Mouse (Mus musculus) hindbrain, embryonic 16.5 days (tissue): ENCODE measurements around the gene 4930558C23Rik. TPM values are rescaled to one million over a fixed set of nuclear protein-coding genes. Genes with fewer than 3 reads are reported as not detected.
"Not testable (repeated sequence)": the region's sequence is repeated elsewhere in the genome, so short reads cannot be mapped to it uniquely, and the experiment has no call there.

Experiments
- ATAC-seq: fragments of 200-750 bp; cut with Nextera tagmentation; 2 replicates; pipeline ENCODE4 v1.8.0; 2017; ENCODE audit warnings: moderate TSS enrichment, moderate library complexity
- H3K27ac ChIP-seq: fragments of 300-500 bp; sonication (generic); 2 replicates; pipeline ENCODE4 v1.5.1; 2014; ENCODE audit warnings: low read depth, mild to moderate bottlenecking, control low read depth, low read length, moderate library complexity
- H3K27me3 ChIP-seq: fragments of 300-500 bp; sonication (generic); replicated peaks from 2 replicates; pipeline ENCODE4 v1.6.1; 2014; ENCODE audit warnings: low read length; ENCODE audit not compliant: control insufficient read depth, insufficient read depth
- H3K36me3 ChIP-seq: fragments of 300-500 bp; sonication (generic); 2 replicates; pipeline ENCODE4 v1.6.1; 2014; ENCODE audit warnings: mild to moderate bottlenecking, low read length, moderate library complexity, mixed read lengths; ENCODE audit not compliant: control insufficient read depth, insufficient read depth
- H3K4me1 ChIP-seq: fragments of 300-500 bp; sonication (generic); 2 replicates; pipeline ENCODE4 v1.6.1; 2014; ENCODE audit warnings: low read depth, low read length; ENCODE audit not compliant: control insufficient read depth, insufficient read depth
- H3K4me2 ChIP-seq: fragments of 300-500 bp; sonication (generic); 2 replicates; pipeline ENCODE4 v1.6.1; 2014; ENCODE audit warnings: mild to moderate bottlenecking, low read length, control low read depth, moderate library complexity
- H3K4me3 ChIP-seq: fragments of 300-500 bp; sonication (generic); 2 replicates; pipeline ENCODE4 v1.5.1; 2014; ENCODE audit warnings: mild to moderate bottlenecking, low read length, control low read depth, moderate library complexity
- H3K9ac ChIP-seq: fragments of 300-500 bp; sonication (generic); 2 replicates; pipeline ENCODE4 v1.6.1; 2014; ENCODE audit warnings: low read depth, mild to moderate bottlenecking, control low read depth, low read length, moderate library complexity
- H3K9me3 ChIP-seq: fragments of 300-500 bp; sonication (generic); 2 replicates; pipeline ENCODE4 v1.6.1; 2014; ENCODE audit warnings: mild to moderate bottlenecking, low read length, moderate library complexity; ENCODE audit not compliant: control insufficient read depth
- WGBS: fragments of 180-500 bp; shearing (Covaris S2); extraction: QIAGEN DNeasy Blood & Tissue Kit; methylation state at CpG from one replicate; pipeline ENCODE4 v1.1.7; 2014; 5-methylcytosine and 5-hydroxymethylcytosine counted together
- polyA plus RNA-seq: library from polyadenylated mRNA; unstranded; fragments of >200 nt; fragmentation: Nextera tagmentation; extraction: Ambion mirVana; gene quantifications from 2 replicates; pipeline ENCODE4 v1.2.1, GENCODE M21; 2015

The 4930558C23Rik gene
- polyA plus RNA-seq, 1 experiment from 2014 or later = not detected

- no peak overlapping the region for H3K4me3 ChIP-seq
- no peak for ATAC-seq
- no peaks in the 10 kb centered on the region for H3K4me1 ChIP-seq
- no peak overlapping the region for H3K4me2 ChIP-seq
- no peaks in the 10 kb centered on the region for H3K27me3 ChIP-seq
- H3K27ac ChIP-seq = no peak overlapping the region
- no peak overlapping the region for H3K9ac ChIP-seq
- H3K9me3 ChIP-seq = no peaks in the 10 kb centered on the region
- WGBS = 89% methylated on average over 2 of the region's 2 CpGs
- H3K36me3 ChIP-seq = no peaks in the 10 kb centered on the region
Measured at GRCm38 (mm10) chr3:95408852-95409251, 6.2 kb upstream of the 4930558C23Rik start.

- WGBS = 86% methylated on average over 1 of the region's 1 CpGs
- Histone ChIP-seq H3K9me3 (no peaks in the 10 kb centered on the region), H3K27me3 (no peaks in the 10 kb centered on the region), H3K4me2 (no peak overlapping the region), H3K9ac (no peak overlapping the region), H3K36me3 (no peaks in the 10 kb centered on the region), H3K4me3 (no peak overlapping the region), H3K4me1 (no peaks in the 10 kb centered on the region), H3K27ac (no peak overlapping the region)
- ATAC-seq = no peak
Measured at GRCm38 (mm10) chr3:95407728-95408127, 5.1 kb upstream of the 4930558C23Rik start.

- Histone ChIP-seq H3K4me2 (no peak overlapping the region), H3K4me3 (no peak overlapping the region), H3K27me3 (no peaks in the 10 kb centered on the region), H3K9ac (no peak overlapping the region), H3K36me3 (no peaks in the 10 kb centered on the region), H3K27ac (no peak overlapping the region), H3K9me3 (peaks cover 4% of the 10 kb centered on the region; the same call in 1 of the 2 replicates), H3K4me1 (no peaks in the 10 kb centered on the region)
- 80% methylated on average over 4 of the region's 4 CpGs for WGBS
- no peak for ATAC-seq
Measured at GRCm38 (mm10) chr3:95394385-95394784, 8.3 kb downstream of the 4930558C23Rik start.

- Histone ChIP-seq H3K4me2 (no peak overlapping the region), H3K4me1 (no peaks in the 10 kb centered on the region), H3K9ac (no peak overlapping the region), H3K27me3 (no peaks in the 10 kb centered on the region), H3K9me3 (no peaks in the 10 kb centered on the region), H3K36me3 (no peaks in the 10 kb centered on the region), H3K4me3 (no peak overlapping the region), H3K27ac (no peak overlapping the region)
- no peak for ATAC-seq
- WGBS = 93% methylated on average over 5 of the region's 5 CpGs
Measured at GRCm38 (mm10) chr3:95385401-95386075, 17.1 kb downstream of the 4930558C23Rik start.

GRCm38 (mm10) chr3:95373208-95373607 is 29.4 kb downstream of the 4930558C23Rik start:
- 91% methylated on average over 10 of the region's 10 CpGs for WGBS

GRCm38 (mm10) chr3:95370101-95370500 is 32.5 kb downstream of the 4930558C23Rik start:
- Histone ChIP-seq H3K4me1 (no peaks in the 10 kb centered on the region), H3K27ac (no peak overlapping the region), H3K27me3 (no peaks in the 10 kb centered on the region), H3K9ac (no peak overlapping the region), H3K4me2 (no peak overlapping the region), H3K4me3 (no peak overlapping the region), H3K9me3 (no peaks in the 10 kb centered on the region), H3K36me3 (no peaks in the 10 kb centered on the region)
- ATAC-seq = no peak

More at GRCm38 (mm10) chr3:95373208-95373607, 29.4 kb downstream of the 4930558C23Rik start:
- Histone ChIP-seq H3K9ac (no peak overlapping the region), H3K9me3 (peaks cover 4% of the 10 kb centered on the region; the same call in 1 of the 2 replicates), H3K27me3 (no peaks in the 10 kb centered on the region), H3K36me3 (no peaks in the 10 kb centered on the region), H3K27ac (no peak overlapping the region), H3K4me1 (no peaks in the 10 kb centered on the region), H3K4me2 (no peak overlapping the region), H3K4me3 (no peak overlapping the region)
- ATAC-seq = no peak

- not testable (repeated sequence) for ATAC-seq, H3K9ac ChIP-seq, H3K27ac ChIP-seq, H3K36me3 ChIP-seq, H3K9me3 ChIP-seq, H3K27me3 ChIP-seq, H3K4me2 ChIP-seq, H3K4me3 ChIP-seq, H3K4me1 ChIP-seq
- 83% methylated on average over 3 of the region's 3 CpGs for WGBS
Measured at GRCm38 (mm10) chr3:95360276-95360675, 42.4 kb downstream of the 4930558C23Rik start.

GRCm38 (mm10) chr3:95357746-95358145 is 44.9 kb downstream of the 4930558C23Rik start:
- H3K4me2 ChIP-seq = no peak overlapping the region
- no peaks in the 10 kb centered on the region for H3K9me3 ChIP-seq
- no peak overlapping the region for H3K27ac ChIP-seq
- H3K36me3 ChIP-seq = 0 out of 2 replicates have a peak, but pooled peaks cover 2% of the 10 kb centered on the region
- H3K27me3 ChIP-seq = no peaks in the 10 kb centered on the region
- H3K4me1 ChIP-seq = 0 out of 2 replicates have a peak, but pooled peaks cover 2% of the 10 kb centered on the region
- WGBS = 97% methylated on average over 2 of the region's 2 CpGs
- H3K9ac ChIP-seq = no peak overlapping the region
- no peak overlapping the region for H3K4me3 ChIP-seq
- no peak for ATAC-seq

- under 1% methylated on average over 24 of the region's 57 CpGs for WGBS
- peak; percentile 98 for ATAC-seq
Measured at GRCm38 (mm10) chr3:95356701-95357449, 45.8 kb downstream of the 4930558C23Rik start, which contains the start of gene Setdb1. Gene Setdb1, minus strand, starts transcription at chr3:95357202.

More at GRCm38 (mm10) chr3:95356701-95357449, 45.8 kb downstream of the 4930558C23Rik start, which contains the start of gene Setdb1:
- not testable (repeated sequence) for H3K36me3 ChIP-seq, H3K9me3 ChIP-seq, H3K27me3 ChIP-seq, H3K4me1 ChIP-seq, H3K27ac ChIP-seq
- H3K9ac ChIP-seq = peak within 1 kb of the TSS; percentile 67
- H3K4me2 ChIP-seq = peak within 1 kb of the TSS; percentile 50
- peak within 1 kb of the TSS; percentile 51 for H3K4me3 ChIP-seq
